ENCODE assay signal across 11 mouse cellular contexts in the genomic region with DNA sequence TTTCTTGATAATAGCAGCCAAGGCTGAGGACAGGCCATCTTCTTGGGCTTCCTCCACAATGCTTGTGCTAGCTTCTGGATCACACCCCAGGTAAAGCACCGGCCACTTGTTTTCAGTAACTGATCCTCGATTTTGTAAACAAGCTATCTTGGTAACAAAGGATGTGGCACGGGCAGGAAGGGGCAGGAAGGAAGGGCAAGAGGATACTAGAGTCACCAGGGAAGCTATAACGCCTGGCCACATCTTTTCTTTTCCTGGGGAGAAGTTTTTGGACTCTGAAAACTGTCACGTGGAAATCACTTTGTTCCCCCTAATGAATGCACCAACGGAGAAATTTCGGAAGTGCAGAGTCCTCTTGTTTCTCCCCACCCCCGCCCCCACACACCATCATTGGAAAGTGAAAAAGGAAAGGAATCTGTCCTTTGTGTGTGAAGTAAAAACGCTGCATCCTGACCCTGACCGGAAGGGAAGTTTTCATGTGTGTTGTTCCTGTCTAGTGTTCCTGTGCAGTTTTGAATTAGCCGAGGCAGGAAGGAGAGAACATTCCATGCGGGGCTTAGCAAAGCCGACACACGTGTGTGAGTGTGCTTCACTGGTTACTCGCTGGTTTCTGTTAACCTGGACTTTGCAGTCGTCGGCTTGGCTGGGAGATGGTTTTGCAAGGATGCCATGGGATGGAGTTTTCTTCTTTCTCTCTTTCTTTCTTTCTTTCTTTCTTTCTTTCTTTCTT.
A peak's percentile ranks its signal among the peaks of the same experiment; 100 is the strongest.
DNase-seq lines count a peak whose midpoint lies in the region; ATAC-seq lines count a peak whose summit lies in the region.
"Had no signal": no experiment of that assay in that cellular context is flagged by ENCODE, and none has a peak within 500 bp of the region (broad histone marks: within the 10 kb centered on the region; RNA-seq: fewer than 3 reads in every experiment).

No protein-coding gene starts in this region.

- H3K36me3 ChIP-seq in liver, embryonic 12.5 days: no peaks in the 10 kb centered on the region
- H3K36me3 ChIP-seq: forebrain, embryonic 12.5 days; limb, embryonic 12.5 days had no signal

- peak; percentile 29 for DNase-seq in kidney, adult 11 months
- DNase-seq in kidney, adult 18-20 months: no peak
- peak; percentile 8 for DNase-seq in embryo, embryonic 9.5 days (ENCODE audit: extremely low spot score)
- no peak for DNase-seq in ovary, postnatal 36 days (ENCODE audit: low spot score)
- no peak for DNase-seq in urinary bladder, postnatal 36 days (ENCODE audit: low spot score in 2 of 2)
- DNase-seq: cerebellum, postnatal 14 days; thymus, postnatal 4 days had no signal

- H3K4me2 ChIP-seq in liver, embryonic 12.5 days: 0 out of 2 replicates have a peak overlapping the region, but pooled peaks have one; percentile 19
- H3K4me2 ChIP-seq: forebrain, embryonic 12.5 days; limb, embryonic 12.5 days had no signal

- no peak overlapping the region for H3K9ac ChIP-seq in liver, embryonic 12.5 days
- H3K9ac ChIP-seq: forebrain, embryonic 12.5 days; limb, embryonic 12.5 days had no signal

- H3K4me1 ChIP-seq in liver, embryonic 12.5 days: no peaks in the 10 kb centered on the region
- H3K4me1 ChIP-seq: limb, embryonic 12.5 days had no signal

- peak; percentile 37; the same call in 1 of the 2 replicates for ATAC-seq in granulocyte monocyte progenitor cell, adult 5-6 weeks (replicated peaks; ENCODE audit: poor library complexity, severe bottlenecking)
- no peak for ATAC-seq in liver, embryonic 12.5 days

- H3K27me3 ChIP-seq in liver, embryonic 12.5 days (replicated peaks): no peaks in the 10 kb centered on the region
- H3K27me3 ChIP-seq: forebrain, embryonic 12.5 days; limb, embryonic 12.5 days had no signal

- H3K4me3 ChIP-seq in liver, embryonic 12.5 days: no peak overlapping the region
- H3K4me3 ChIP-seq: forebrain, embryonic 12.5 days; limb, embryonic 12.5 days had no signal

- H3K27ac ChIP-seq in liver, embryonic 12.5 days: no peak overlapping the region
- H3K27ac ChIP-seq: forebrain, embryonic 12.5 days; limb, embryonic 12.5 days had no signal

- WGBS in liver, embryonic 12.5 days (ENCODE audit: insufficient replicate concordance): 14% methylated on average over 17 of the region's 17 CpGs

- H3K9me3 ChIP-seq in liver, embryonic 12.5 days (replicated peaks): no peaks in the 10 kb centered on the region
- H3K9me3 ChIP-seq: forebrain, embryonic 12.5 days; limb, embryonic 12.5 days had no signal

Comparison
In these comparisons a context has a peak if more than half of its experiments do, and no peak if none do; other contexts are left out.
1. DNase-seq: peak in kidney, adult 11 months (single experiment) and embryo, embryonic 9.5 days (single experiment); none in kidney, adult 18-20 months (single experiment), ovary, postnatal 36 days (single experiment) and urinary bladder, postnatal 36 days (0 of 2).